Mouse (Mus musculus) B cell, adult (primary cell): Measurements from ENCODE around the gene 1300017J02Rik. TPM values are rescaled to one million over a fixed set of nuclear protein-coding genes. Genes with fewer than 3 reads are reported as not detected.

Experiments
- total RNA-seq: library from RNA; stranded (reverse); gene quantifications from 4 replicates; pipeline ENCODE4 v1.2.4, GENCODE M21; 2023; ENCODE audit not compliant: inconsistent age

Gene 1300017J02Rik
- 1.8 TPM in 1 of 4 replicates, not detected in the others for total RNA-seq

DNA sequence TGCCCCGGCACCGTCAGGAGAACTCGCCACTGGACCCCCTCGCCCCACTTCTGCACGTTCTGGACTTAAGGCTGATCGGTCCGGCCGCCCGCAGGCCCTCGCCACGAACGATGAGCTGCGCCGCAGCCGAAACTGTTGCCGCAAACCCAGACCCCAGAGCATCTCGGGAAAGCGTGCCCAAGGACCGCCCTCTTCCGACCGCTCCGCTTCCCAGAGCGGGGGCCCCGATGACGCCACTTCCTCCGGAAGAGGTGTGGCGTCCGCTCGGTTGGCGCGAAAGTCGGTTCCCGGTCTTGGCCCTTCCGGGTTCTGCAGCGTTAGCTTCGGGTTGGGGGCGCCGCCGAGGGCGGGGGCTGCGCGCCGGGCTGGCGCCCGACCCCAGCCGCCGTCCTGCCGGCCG is at the start of gene 1300017J02Rik, which contains the start of gene Topbp1:
Gene 1300017J02Rik, minus strand, starts transcription at position 156 of the 400 bp plus-strand sequence.
Gene Topbp1, plus strand, starts transcription at position 289 of the 400 bp plus-strand sequence.

GRCm38 (mm10) chr9:103230151-103230951 is 74.5 kb downstream of the 1300017J02Rik start, which contains the start of the genes Gm20425 and Trf:
TSS of gene Gm20425 (minus strand) at chr9:103230307.
TSS of gene Trf (minus strand) at chr9:103230444.

DNA sequence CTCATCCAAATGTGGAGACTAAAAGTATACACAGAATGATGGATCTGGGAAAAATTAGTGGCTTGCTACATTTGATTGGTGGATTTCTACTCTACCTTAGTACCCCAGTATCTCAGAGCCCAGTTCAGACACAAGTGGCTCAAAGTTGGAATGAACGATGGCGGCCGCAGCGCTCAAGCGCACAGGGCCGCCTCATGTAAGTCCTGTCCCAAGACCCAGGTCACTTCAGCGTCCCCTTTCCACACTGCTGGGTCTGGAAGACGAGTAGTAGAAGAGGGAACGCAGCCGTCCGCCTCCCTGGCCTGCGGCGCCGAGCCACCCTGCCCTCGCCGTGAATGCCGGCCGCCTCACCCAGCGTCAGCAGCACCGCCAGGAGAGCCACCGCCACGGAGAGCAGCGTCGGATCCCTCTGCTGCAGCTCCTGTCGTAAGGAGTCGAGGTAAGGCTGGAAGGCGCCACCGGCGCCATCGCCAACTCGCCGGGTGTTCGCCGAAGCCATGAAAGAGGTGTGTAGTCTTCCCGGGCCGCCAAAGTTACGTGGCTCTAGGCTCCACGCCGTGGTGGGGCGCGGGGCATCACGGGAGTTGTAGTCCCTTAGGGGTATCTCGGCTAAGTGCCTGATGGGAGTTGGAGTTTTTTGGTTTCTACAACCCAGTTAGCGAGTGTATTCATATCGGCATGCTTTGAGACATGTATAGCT is 103.2 kb downstream of the 1300017J02Rik start, which contains the start of gene Srprb:
Gene Srprb, minus strand, starts transcription at position 577 of the 700 bp plus-strand sequence.

Other genes with a start within 250 kb of the 1300017J02Rik start
- gene Rab6b, start 193.3 kb downstream of the 1300017J02Rik start, total RNA-seq: 0.30 to 1.0 TPM (median 0.89 TPM) in 4 replicates
- gene Srprb, start 102.9 kb downstream of the 1300017J02Rik start, total RNA-seq: 18.0 to 19.1 TPM (median 18.8 TPM) in 4 replicates
- 0.93 to 4.8 TPM in 2 of 4 replicates, not detected in the others for gene Gm20425, start 74.8 kb downstream of the 1300017J02Rik start, total RNA-seq
- gene Trf, start 74.6 kb downstream of the 1300017J02Rik start, total RNA-seq: 7.1 to 23.5 TPM (median 12.5 TPM) in 4 replicates
- gene Topbp1, start 133 bp upstream of the 1300017J02Rik start, total RNA-seq: 80.0 to 91.7 TPM (median 85.8 TPM) in 4 replicates
- gene Cdv3, start 60.8 kb upstream of the 1300017J02Rik start, total RNA-seq: 175 to 191 TPM (median 179 TPM) in 4 replicates
- 30.5 to 41.7 TPM (median 36.1 TPM) in 4 replicates for gene Bfsp2, start 175.3 kb upstream of the 1300017J02Rik start, total RNA-seq